Mouse (Mus musculus) midbrain, embryonic 12.5 days (tissue): ENCODE results near the gene Hacd1. TPM values are rescaled to one million over a fixed set of nuclear protein-coding genes. Genes with fewer than 3 reads are reported as not detected.

ENCODE experiments used
- ATAC-seq: fragments of 200-750 bp; cut with Nextera tagmentation; 2 replicates; pipeline ENCODE4 v1.8.0; 2017; ENCODE audit warnings: low read depth, moderate TSS enrichment, moderate library complexity; ENCODE audit not compliant: low FRiP score
- H3K27ac ChIP-seq: fragments of 300-500 bp; sonication (generic); replicated peaks from 2 replicates; pipeline ENCODE4 v1.5.1; 2016; ENCODE audit warnings: mild to moderate bottlenecking
- H3K27me3 ChIP-seq: fragments of 300-500 bp; sonication (generic); 2 replicates; pipeline ENCODE4 v1.6.1; 2016; ENCODE audit warnings: mild to moderate bottlenecking
- H3K36me3 ChIP-seq: fragments of 300-500 bp; sonication (generic); 2 replicates; pipeline ENCODE4 v1.6.1; 2016
- H3K4me1 ChIP-seq: fragments of 300-500 bp; sonication (generic); 2 replicates; pipeline ENCODE4 v1.6.1; 2016
- H3K4me2 ChIP-seq: fragments of 300-500 bp; sonication (generic); replicated peaks from 2 replicates; pipeline ENCODE4 v1.6.1; 2016; ENCODE audit warnings: mild to moderate bottlenecking, moderate library complexity
- H3K4me3 ChIP-seq: fragments of 300-500 bp; sonication (generic); 2 replicates; pipeline ENCODE4 v1.5.1; 2016; ENCODE audit warnings: mild to moderate bottlenecking
- H3K9ac ChIP-seq: fragments of 300-500 bp; sonication (generic); replicated peaks from 2 replicates; pipeline ENCODE4 v1.6.1; 2016; ENCODE audit warnings: mild to moderate bottlenecking, moderate library complexity
- H3K9me3 ChIP-seq: fragments of 300-500 bp; sonication (generic); 2 replicates; pipeline ENCODE4 v1.6.1; 2016; ENCODE audit warnings: mild to moderate bottlenecking
- WGBS: fragments of 180-500 bp; shearing (Covaris S2); methylation state at CpG from one replicate; pipeline ENCODE4 v1.1.7; 2016; 5-methylcytosine and 5-hydroxymethylcytosine counted together
- polyA plus RNA-seq: library from polyadenylated mRNA; unstranded; fragments of >200 nt; fragmentation: Nextera tagmentation; extraction: Ambion mirVana; gene quantifications from 2 replicates; pipeline ENCODE4 v1.2.1, GENCODE M21; 2016

Gene Hacd1
- polyA plus RNA-seq, 1 experiment from 2014 or later, result 40.5 TPM

DNA sequence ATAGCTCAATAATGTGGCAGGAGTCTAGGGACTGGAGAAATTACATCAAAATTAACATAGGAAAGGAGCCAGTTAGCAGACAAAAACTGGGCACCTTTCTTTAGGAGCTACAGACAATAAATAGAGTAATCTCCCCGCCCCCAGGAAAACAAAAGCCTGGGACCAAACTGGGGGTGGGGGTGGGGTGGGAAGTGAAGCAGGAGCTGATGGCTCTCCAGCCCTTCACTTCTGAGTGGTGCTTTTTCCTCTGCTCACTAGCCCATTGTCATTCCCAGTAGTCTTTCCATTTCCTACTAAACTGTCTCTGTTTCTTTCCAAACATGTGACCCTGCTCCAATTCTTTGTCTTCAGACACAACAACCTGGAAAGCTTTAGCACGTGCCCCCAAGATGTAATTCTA is 99.5 kb downstream of the Hacd1 start:
- ATAC-seq, result no peak

DNA sequence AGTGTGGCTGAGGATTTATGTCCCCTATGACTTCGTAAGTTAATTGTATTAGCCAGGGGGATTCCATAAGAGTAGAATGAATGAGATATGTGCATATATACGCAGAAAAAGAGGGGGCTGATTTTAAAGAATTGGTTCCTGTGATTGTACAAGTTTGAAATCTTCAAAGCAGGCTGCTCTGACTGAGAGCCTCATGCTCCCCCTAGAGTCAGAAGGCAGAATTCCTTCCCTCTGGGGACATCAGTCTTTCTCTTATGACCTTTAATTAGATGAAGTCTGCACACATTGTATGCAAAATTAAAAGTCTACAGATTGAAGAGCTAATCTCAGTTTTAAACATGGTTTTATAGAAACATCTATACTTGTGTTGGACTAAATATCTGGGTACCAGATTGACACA is 117.8 kb downstream of the Hacd1 start:
- WGBS, result 62% methylated on average over 2 of the region's 2 CpGs
- Histone ChIP-seq H3K4me1 (no peaks in the 10 kb centered on the region), H3K4me2 (no peak overlapping the region), H3K9me3 (no peaks in the 10 kb centered on the region), H3K9ac (no peak overlapping the region), H3K27me3 (no peaks in the 10 kb centered on the region), H3K27ac (no peak overlapping the region), H3K4me3 (no peak overlapping the region), H3K36me3 (no peaks in the 10 kb centered on the region)
- ATAC-seq, result peak; percentile 60; the same call in 1 of the 2 replicates

More for the DNA sequence above, 99.5 kb downstream of the Hacd1 start:
- Histone ChIP-seq H3K4me3 (no peak overlapping the region), H3K4me1 (no peaks in the 10 kb centered on the region), H3K36me3 (no peaks in the 10 kb centered on the region), H3K4me2 (no peak overlapping the region), H3K9me3 (no peaks in the 10 kb centered on the region), H3K27me3 (no peaks in the 10 kb centered on the region), H3K27ac (no peak overlapping the region), H3K9ac (no peak overlapping the region)
- WGBS, result 35% methylated on average over 2 of the region's 2 CpGs

DNA sequence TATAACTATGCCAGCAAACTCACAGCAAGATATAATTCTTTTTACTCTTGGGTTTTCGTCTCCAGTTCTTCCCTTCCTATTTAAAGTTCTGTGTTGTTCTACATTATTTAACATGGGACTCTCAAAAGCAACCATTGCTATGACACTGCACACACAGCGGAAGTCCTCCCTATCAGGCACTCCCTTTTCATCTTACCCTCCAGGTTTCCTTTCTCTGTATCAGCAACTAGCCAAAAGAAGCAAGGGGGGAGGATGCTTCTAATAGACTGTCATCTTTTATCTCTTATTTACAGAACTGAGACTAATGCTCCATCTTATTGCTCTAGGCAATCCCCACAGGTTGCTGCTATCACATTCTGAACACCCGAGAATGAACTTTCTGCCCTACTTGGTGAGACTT is 120.6 kb downstream of the Hacd1 start:
- Histone ChIP-seq H3K4me3 (no peak overlapping the region), H3K4me1 (no peaks in the 10 kb centered on the region), H3K27me3 (no peaks in the 10 kb centered on the region), H3K9ac (no peak overlapping the region), H3K36me3 (no peaks in the 10 kb centered on the region), H3K27ac (no peak overlapping the region), H3K9me3 (no peaks in the 10 kb centered on the region), H3K4me2 (no peak overlapping the region)
- 65% methylated on average over 3 of the region's 3 CpGs for WGBS
- no peak for ATAC-seq

DNA sequence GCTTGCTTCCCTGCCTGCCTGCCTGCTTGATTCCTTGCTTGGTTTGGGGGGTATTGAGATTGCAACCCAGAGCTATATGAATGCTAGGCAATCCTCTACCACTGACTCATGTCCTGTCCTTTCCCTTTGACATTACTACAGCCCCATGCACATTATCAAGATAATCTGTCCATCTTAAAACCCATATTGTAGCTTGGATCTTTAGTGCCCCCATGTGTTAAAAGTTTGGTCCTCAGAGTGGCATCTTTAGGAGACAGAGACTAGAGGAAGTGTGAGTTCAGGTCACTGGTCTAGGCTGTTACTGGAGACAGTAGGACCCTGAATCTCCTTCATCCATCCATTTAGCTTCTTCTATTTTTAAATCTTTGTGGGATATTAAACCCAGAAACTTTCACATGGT is 123.7 kb downstream of the Hacd1 start:
- ATAC-seq, result no peak
- Histone ChIP-seq H3K36me3 (no peaks in the 10 kb centered on the region), H3K4me1 (no peaks in the 10 kb centered on the region), H3K27me3 (no peaks in the 10 kb centered on the region), H3K4me3 (no peak overlapping the region), H3K27ac (no peak overlapping the region), H3K9me3 (no peaks in the 10 kb centered on the region), H3K4me2 (no peak overlapping the region), H3K9ac (no peak overlapping the region)

DNA sequence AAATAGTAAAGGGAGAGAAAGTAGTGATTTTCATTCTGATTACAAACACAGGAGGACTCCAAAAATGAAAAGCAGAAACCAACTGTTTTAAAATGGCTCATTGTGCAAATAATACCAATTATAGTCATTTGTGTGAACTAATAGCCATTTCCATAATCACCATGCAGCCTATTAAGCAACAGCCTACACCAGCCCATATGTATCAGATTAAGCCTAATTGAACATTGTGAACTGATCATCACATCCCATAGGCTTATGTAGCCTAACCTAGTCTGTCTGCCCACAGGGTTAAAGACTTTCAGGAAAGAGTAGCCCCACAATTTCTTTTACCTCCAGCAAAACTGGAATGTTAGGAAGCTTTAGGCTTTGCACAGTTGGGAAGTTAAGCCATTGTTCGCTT is 125.2 kb downstream of the Hacd1 start:
- 85% methylated on average over 1 of the region's 1 CpGs for WGBS
- Histone ChIP-seq H3K4me1 (no peaks in the 10 kb centered on the region), H3K9me3 (no peaks in the 10 kb centered on the region), H3K9ac (no peak overlapping the region), H3K4me3 (no peak overlapping the region), H3K36me3 (no peaks in the 10 kb centered on the region), H3K4me2 (no peak overlapping the region), H3K27me3 (no peaks in the 10 kb centered on the region), H3K27ac (no peak overlapping the region)
- no peak for ATAC-seq

DNA sequence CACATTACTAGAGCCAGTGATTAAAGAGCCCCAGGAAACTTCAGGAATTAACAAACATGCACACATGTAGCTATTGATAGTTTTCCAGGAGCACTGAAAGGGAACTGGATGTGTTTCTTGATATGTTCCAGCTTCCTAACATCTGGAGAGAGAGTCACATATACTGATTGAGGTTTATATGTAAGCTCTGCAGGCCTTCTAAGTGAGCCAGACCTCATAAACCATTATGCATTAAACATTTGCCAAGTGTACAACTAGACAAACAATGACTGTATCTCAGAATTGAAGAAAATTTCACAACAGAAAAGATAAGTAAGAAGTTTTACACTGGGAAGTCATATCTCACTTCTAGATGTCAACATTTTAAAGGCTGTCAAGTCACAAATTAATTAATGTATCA is 167.4 kb downstream of the Hacd1 start:
- Histone ChIP-seq H3K27ac (no peak overlapping the region), H3K4me2 (no peak overlapping the region), H3K9ac (no peak overlapping the region), H3K4me3 (no peak overlapping the region), H3K4me1 (no peaks in the 10 kb centered on the region), H3K27me3 (no peaks in the 10 kb centered on the region), H3K9me3 (no peaks in the 10 kb centered on the region), H3K36me3 (no peaks in the 10 kb centered on the region)
- no peak for ATAC-seq

DNA sequence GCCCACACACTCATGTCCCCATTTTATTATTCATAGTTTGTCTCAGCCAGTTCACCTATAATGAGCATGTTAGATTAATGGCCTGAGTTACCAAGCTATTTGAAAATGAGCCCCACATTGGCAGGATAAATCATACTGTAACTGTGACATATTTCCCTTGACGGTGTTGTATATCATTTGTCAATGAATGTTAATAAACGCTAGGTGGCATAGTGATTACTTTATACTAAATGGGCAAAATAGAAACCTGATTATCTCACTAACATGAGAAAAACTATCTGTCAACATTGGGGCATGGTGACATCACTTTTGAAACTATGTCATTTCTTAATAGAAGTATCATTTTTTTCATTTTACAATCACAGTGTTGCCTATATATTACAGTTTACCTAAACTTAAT is 198.5 kb downstream of the Hacd1 start:
- Histone ChIP-seq H3K9me3 (no peaks in the 10 kb centered on the region), H3K4me1 (no peaks in the 10 kb centered on the region), H3K27ac (no peak overlapping the region), H3K9ac (no peak overlapping the region), H3K4me2 (no peak overlapping the region), H3K4me3 (no peak overlapping the region), H3K27me3 (no peaks in the 10 kb centered on the region), H3K36me3 (no peaks in the 10 kb centered on the region)
- 75% methylated on average over 2 of the region's 2 CpGs for WGBS
- ATAC-seq, result no peak

DNA sequence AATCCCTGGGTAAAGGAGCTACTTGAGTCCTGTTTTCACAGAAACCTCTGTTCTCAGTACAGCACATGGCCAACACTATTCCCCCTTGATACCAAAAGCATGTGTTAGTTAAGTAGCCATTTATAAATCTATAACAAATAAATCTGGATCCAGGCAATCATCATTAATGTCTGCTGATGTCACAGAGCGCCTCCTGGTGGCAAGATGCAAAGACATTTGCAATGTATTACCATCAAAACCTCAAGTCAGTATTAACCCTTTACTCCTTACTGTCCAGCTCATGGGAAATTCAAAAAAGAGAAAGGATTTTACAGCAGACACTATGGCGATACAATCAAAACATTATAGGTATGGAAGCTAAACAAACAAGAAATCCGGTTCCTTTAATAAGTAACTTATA is 200.4 kb downstream of the Hacd1 start:
- Histone ChIP-seq H3K9ac (no peak overlapping the region), H3K9me3 (no peaks in the 10 kb centered on the region), H3K4me3 (no peak overlapping the region), H3K4me1 (no peaks in the 10 kb centered on the region), H3K4me2 (no peak overlapping the region), H3K36me3 (no peaks in the 10 kb centered on the region), H3K27me3 (no peaks in the 10 kb centered on the region), H3K27ac (no peak overlapping the region)
- 64% methylated on average over 3 of the region's 3 CpGs for WGBS
- no peak for ATAC-seq

DNA sequence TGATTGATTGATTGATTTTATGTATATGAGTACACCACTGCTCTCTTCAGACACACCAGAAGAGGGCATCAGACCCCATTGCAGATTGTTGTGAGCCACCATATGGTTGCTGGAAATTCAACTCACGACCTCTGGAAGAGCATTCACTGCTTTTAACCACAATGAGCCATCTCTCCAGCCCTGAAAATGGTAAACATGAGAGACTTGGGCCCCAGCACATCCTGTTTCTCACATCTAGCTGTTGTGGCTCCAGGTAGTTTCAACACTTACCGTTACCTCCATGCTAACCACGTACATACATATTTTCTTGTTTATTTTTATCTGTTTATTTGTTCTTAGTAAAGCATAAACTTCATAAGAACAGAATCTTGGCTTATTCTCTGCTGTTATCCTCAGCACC is 219.6 kb downstream of the Hacd1 start:
- Histone ChIP-seq H3K36me3 (no peaks in the 10 kb centered on the region), H3K27ac (no peak overlapping the region), H3K9ac (no peak overlapping the region), H3K9me3 (no peaks in the 10 kb centered on the region), H3K27me3 (no peaks in the 10 kb centered on the region), H3K4me3 (no peak overlapping the region), H3K4me1 (no peaks in the 10 kb centered on the region), H3K4me2 (no peak overlapping the region)
- no peak for ATAC-seq
- WGBS, result 77% methylated on average over 3 of the region's 3 CpGs

DNA sequence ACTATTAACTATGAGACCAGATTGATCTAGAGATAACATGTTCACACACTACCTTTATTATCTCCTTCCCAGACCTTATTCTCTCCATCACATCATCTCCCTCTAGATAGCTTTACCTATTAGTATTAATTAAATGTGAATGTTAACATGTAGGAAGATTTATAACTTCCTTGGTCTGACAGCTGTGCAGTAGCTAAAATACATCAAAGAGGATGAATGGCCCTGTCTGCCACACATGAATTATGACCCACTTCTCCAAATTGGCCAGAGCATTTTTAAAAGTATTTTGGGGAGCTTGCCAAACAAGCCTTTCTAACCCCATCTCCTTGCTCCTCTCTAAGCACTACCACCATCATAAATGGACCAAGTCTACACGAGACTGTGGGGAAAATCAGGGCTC is 220.9 kb downstream of the Hacd1 start:
- H3K27ac ChIP-seq, result no peak overlapping the region
- ATAC-seq, result no peak
- no peak overlapping the region for H3K4me2 ChIP-seq
- H3K27me3 ChIP-seq, result no peaks in the 10 kb centered on the region
- H3K4me3 ChIP-seq, result no peak overlapping the region
- H3K36me3 ChIP-seq, result no peaks in the 10 kb centered on the region
- no peak overlapping the region for H3K9ac ChIP-seq
- 83% methylated on average over 1 of the region's 1 CpGs for WGBS
- no peaks in the 10 kb centered on the region for H3K4me1 ChIP-seq
- H3K9me3 ChIP-seq, result no peaks in the 10 kb centered on the region

DNA sequence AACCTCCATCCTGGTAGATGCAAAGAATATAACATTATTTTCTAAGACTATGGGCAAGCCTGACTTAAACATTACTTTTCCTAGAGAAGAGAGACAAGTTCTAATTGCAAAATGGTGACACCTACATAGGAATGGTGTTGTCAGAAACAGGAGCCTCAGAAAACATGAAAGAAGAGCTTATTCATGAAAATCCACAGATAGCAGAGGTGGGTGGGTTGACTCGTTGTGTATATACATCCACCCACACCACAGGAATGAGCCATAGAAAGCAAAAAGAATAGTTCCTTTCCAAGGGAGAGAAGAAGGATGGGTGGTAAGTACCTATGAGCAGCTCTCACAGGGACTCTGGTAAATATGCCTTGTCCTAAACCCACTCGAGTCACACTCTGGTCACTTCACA is 239.3 kb downstream of the Hacd1 start:
- Histone ChIP-seq H3K27ac (no peak overlapping the region), H3K9ac (no peak overlapping the region), H3K36me3 (no peaks in the 10 kb centered on the region), H3K4me3 (no peak overlapping the region), H3K4me2 (no peak overlapping the region), H3K27me3 (no peaks in the 10 kb centered on the region), H3K9me3 (no peaks in the 10 kb centered on the region), H3K4me1 (no peaks in the 10 kb centered on the region)
- WGBS, result 88% methylated on average over 2 of the region's 2 CpGs
- ATAC-seq, result no peak

DNA sequence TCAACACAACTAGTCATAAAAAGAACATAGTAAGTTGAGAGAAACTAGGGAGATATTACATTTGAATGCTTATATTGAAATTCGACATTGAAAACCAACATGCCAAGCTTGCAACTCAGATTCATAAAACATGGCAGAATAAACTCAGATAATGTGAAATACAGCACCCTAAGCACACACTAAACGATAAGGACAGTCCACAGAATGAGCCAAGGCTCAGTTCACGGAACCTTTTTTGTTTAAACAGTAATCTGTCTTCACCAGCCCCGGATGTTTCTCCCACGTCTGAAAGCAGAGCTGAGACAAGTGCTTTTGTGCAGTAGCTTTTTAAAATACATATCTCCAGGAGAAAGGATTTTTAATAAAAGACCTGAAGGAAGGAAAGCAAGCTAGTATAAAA is 247.3 kb downstream of the Hacd1 start:
- ATAC-seq, result no peak
- Histone ChIP-seq H3K36me3 (no peaks in the 10 kb centered on the region), H3K4me2 (no peak overlapping the region), H3K9me3 (no peaks in the 10 kb centered on the region), H3K27ac (no peak overlapping the region), H3K27me3 (no peaks in the 10 kb centered on the region), H3K4me3 (no peak overlapping the region), H3K4me1 (no peaks in the 10 kb centered on the region), H3K9ac (no peak overlapping the region)
- WGBS, result 75% methylated on average over 5 of the region's 5 CpGs

DNA sequence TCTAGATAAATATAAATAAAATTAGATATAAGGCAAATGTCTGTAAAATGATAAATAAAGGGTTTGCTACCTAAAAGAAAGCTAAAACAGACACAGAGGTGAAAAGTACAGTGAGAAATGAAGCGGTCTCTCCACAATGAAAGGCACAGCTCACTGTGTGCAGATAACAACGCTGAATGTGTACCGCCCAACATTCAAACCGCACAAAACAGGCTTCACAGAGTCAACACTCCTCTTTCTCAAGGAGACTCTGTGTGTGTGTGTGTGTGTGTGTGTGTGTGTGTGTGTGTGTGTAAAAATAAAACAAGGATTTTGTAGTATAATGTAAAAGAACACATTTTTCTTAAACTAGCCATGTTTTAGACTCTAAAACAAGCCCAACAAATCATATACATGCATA is 247.9 kb downstream of the Hacd1 start:
- H3K9me3 ChIP-seq, result no peaks in the 10 kb centered on the region
- WGBS, result 84% methylated on average over 4 of the region's 4 CpGs
- no peak overlapping the region for H3K4me3 ChIP-seq
- H3K27me3 ChIP-seq, result no peaks in the 10 kb centered on the region
- H3K9ac ChIP-seq, result no peak overlapping the region
- H3K36me3 ChIP-seq, result no peaks in the 10 kb centered on the region
- H3K4me2 ChIP-seq, result no peak overlapping the region
- no peak overlapping the region for H3K27ac ChIP-seq
- no peak for ATAC-seq
- no peaks in the 10 kb centered on the region for H3K4me1 ChIP-seq
